Mouse (Mus musculus) adrenal gland, adult 8-10 months (tissue): ENCODE data around the gene Myh9. TPM values are rescaled to one million over a fixed set of nuclear protein-coding genes. Genes with fewer than 3 reads are reported as not detected.

Source experiments
- DNase-seq: peaks from one replicate; pipeline ENCODE4 v3.0.0; 2022
- total RNA-seq, 4 experiments: library from RNA; stranded (reverse); gene quantifications; 2 replicates each; pipeline ENCODE4 v1.2.4; 2022

Myh9 gene
- total RNA-seq, 4 experiments from 2014 or later, result 304 to 366 (median 340) TPM

- no peak for DNase-seq
These were observed 13.7 kb downstream of the Myh9 start for GRCm38 (mm10) chr15:77828242-77828641.

- no peak for DNase-seq
These were observed 14.2 kb downstream of the Myh9 start for GRCm38 (mm10) chr15:77827794-77828193.

GRCm38 (mm10) chr15:77827379-77827778, 14.6 kb downstream of the Myh9 start:
- DNase-seq, result no peak

- DNase-seq, result peak; percentile 74
These were observed 16.6 kb downstream of the Myh9 start for GRCm38 (mm10) chr15:77825382-77825781.

GRCm38 (mm10) chr15:77824321-77824720, 17.7 kb downstream of the Myh9 start:
- no peak for DNase-seq

- DNase-seq, result no peak
These were observed 18.3 kb downstream of the Myh9 start for GRCm38 (mm10) chr15:77823634-77824033.

- no peak for DNase-seq
These were observed 18.8 kb downstream of the Myh9 start for GRCm38 (mm10) chr15:77823196-77823595.

GRCm38 (mm10) chr15:77822671-77823070, 19.3 kb downstream of the Myh9 start:
- DNase-seq, result no peak

- DNase-seq, result no peak
These were observed 19.9 kb downstream of the Myh9 start for GRCm38 (mm10) chr15:77822057-77822466.

GRCm38 (mm10) chr15:77821424-77821823, 20.6 kb downstream of the Myh9 start:
- DNase-seq, result no peak

GRCm38 (mm10) chr15:77820480-77821163, 21.4 kb downstream of the Myh9 start:
- no peak for DNase-seq

GRCm38 (mm10) chr15:77819894-77820387, 22.0 kb downstream of the Myh9 start:
- no peak for DNase-seq

GRCm38 (mm10) chr15:77818556-77819158, 23.3 kb downstream of the Myh9 start:
- DNase-seq, result no peak

GRCm38 (mm10) chr15:77817417-77817816, 24.6 kb downstream of the Myh9 start:
- no peak for DNase-seq

- DNase-seq, result no peak
These were observed 25.4 kb downstream of the Myh9 start for GRCm38 (mm10) chr15:77816601-77816950.

GRCm38 (mm10) chr15:77815867-77816600, 25.9 kb downstream of the Myh9 start:
- no peak for DNase-seq

- DNase-seq, result no peak
These were observed 28.2 kb downstream of the Myh9 start for GRCm38 (mm10) chr15:77813639-77814375.

GRCm38 (mm10) chr15:77812578-77812977, 29.4 kb downstream of the Myh9 start:
- no peak for DNase-seq

GRCm38 (mm10) chr15:77811099-77811760, 30.7 kb downstream of the Myh9 start:
- no peak for DNase-seq

GRCm38 (mm10) chr15:77810416-77811098, 31.4 kb downstream of the Myh9 start:
- DNase-seq, result no peak

- DNase-seq, result no peak
These were observed 32.5 kb downstream of the Myh9 start for GRCm38 (mm10) chr15:77809434-77809833.

GRCm38 (mm10) chr15:77807264-77807585, 34.8 kb downstream of the Myh9 start:
- no peak for DNase-seq
